Mouse (Mus musculus) bone marrow macrophage, adult 2 months (primary cell): ENCODE results near the gene Atox1. TPM values are rescaled to one million over a fixed set of nuclear protein-coding genes. Genes with fewer than 3 reads are reported as not detected.
"Not testable (repeated sequence)": the region's sequence is repeated elsewhere in the genome, so short reads cannot be mapped to it uniquely, and the experiment has no call there.

Experiments used
- H3K27ac ChIP-seq: 2 replicates; pipeline ENCODE4 v1.5.1; 2012; ENCODE audit warnings: low read depth, low read length; ENCODE audit not compliant: insufficient read depth
- H3K4me1 ChIP-seq: 2 replicates; pipeline ENCODE4 v1.6.1; 2012; ENCODE audit warnings: low read length; ENCODE audit not compliant: control insufficient read depth, insufficient read depth
- H3K4me3 ChIP-seq: 2 replicates; pipeline ENCODE4 v1.5.1; 2012; ENCODE audit warnings: mild to moderate bottlenecking, low read length, moderate library complexity; ENCODE audit not compliant: insufficient read depth
- CTCF ChIP-seq: IDR thresholded peaks from 2 replicates; pipeline ENCODE4 v1.5.1; 2012; ENCODE audit warnings: low read depth, mild to moderate bottlenecking, low read length, moderate library complexity
- POLR2A ChIP-seq: IDR thresholded peaks from 2 replicates; pipeline ENCODE4 v1.6.1; 2012; ENCODE audit warnings: mild to moderate bottlenecking, low read depth, low read length, borderline replicate concordance
- polyA plus RNA-seq: library from polyadenylated mRNA; stranded (reverse); fragments of >200 nt; gene quantifications from 2 replicates; pipeline ENCODE4 v1.2.4, GENCODE M21; 2012; ENCODE audit not compliant: missing spikeins, insufficient read depth, insufficient read length

The Atox1 gene
- polyA plus RNA-seq, 1 experiment = 363 TPM

DNA sequence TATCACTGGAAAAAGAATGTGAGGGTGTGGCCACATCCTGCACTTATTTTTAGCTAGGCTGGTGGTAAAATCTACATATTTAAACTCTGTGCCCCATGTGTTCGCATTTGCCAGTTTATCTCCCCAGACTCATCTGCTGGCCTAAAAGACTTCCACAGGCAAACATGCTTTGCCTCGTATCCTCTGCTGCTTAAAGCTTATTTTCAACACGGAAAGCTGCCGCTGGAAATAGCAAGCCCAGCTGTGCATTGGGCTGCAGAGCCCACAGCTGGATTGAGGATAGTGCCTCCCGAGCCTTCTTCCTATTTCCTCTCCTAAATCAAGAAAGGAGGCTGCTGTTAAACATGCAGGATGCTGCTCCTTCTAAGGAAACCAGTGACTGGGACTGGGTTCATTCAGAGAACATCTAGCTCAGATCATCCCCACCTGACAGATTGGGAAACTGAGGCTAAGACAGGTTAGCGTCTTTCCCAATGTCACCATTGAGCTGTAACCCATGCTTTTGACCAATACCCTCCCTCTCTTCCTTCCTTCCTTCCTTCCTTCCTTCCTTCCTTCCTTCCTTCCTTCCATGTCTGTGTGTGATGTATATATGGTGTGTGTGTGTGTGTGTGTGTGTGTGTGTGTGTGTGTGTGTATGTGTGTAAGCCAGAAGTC is 44.3 kb downstream of the Atox1 start:
- TF ChIP-seq POLR2A = no peak
- no peak for TF ChIP-seq CTCF
- no peak overlapping the region for H3K4me3 ChIP-seq
- H3K27ac ChIP-seq = no peak overlapping the region
- H3K4me1 ChIP-seq = no peaks in the 10 kb centered on the region

DNA sequence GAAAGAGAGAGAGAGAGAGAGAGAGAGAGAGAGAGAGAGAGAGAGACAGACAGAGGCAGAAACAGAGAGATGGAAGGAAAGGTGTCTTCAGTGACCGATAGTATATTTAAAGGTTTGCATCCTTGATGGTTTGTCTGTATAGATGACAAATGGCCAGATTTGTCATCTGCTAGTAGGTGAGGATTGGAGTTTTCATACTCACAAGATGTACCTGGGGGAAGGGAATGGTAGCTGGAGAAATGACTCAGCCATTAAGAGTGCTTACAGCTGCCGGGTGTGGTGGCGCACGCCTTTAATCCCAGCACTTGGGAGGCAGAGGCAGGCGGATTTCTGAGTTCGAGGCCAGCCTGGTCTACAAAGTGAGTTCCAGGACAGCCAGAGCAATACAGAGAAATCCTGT is 45.3 kb downstream of the Atox1 start:
- not testable (repeated sequence) for H3K27ac ChIP-seq, H3K4me3 ChIP-seq, H3K4me1 ChIP-seq

DNA sequence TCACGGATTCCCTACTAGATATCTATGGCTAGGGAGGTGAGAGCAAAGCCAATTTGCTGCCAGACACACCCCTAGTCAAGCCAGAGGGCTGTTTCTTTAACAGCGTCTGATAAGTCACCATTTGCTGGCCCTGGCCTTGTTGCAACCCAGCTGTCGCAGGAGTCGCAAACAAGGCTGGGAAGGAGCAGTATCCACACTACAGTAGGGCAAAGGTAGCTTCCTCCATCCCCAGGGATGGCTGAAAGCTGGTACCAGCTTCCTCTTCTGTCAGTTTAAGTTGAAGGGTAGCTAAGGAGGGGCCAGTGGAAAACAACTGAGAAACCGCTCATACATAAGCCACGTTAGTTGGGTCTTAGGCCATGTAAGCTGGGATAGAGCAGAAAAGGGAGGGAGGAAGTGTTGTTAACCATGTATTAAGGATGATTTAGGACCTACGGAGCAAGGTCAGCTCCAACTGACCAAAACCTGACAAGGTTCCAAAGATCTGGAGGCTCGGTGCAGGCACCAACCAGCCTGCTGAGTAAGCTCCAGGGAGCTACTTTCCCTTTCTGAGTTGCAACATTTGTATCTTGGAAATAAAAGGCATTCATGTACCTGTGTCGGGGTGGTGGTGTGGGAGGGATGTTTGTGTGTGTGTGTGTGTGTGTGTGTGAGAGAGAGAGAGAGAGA is 45.9 kb downstream of the Atox1 start:
- TF ChIP-seq CTCF (no peak), POLR2A (no peak)
- no peak overlapping the region for H3K27ac ChIP-seq

DNA sequence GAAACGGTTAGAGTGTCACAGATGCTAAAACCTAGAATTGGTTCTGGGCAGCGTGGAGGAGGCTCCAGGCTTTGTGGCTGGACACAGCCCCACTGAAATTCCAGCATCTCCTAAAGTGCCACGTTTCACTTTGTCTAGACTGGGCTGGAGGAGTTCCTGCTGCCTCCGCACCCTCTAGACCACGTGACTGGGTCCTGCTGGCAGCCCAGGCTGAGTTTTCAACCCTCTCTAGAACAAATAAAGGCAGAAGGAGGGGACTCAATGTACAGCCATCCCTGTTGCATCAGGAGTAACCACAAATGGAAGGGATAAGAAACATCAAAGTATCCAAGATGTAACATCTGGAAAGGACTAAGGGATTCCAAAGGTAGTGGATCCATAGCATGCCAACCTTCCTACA is 46.7 kb downstream of the Atox1 start:
- no peak for TF ChIP-seq POLR2A
- no peak for TF ChIP-seq CTCF
- H3K4me1 ChIP-seq = no peaks in the 10 kb centered on the region
- no peak overlapping the region for H3K4me3 ChIP-seq
- no peak overlapping the region for H3K27ac ChIP-seq

More for the DNA sequence above, 45.9 kb downstream of the Atox1 start:
- no peaks in the 10 kb centered on the region for H3K4me1 ChIP-seq
- H3K4me3 ChIP-seq = no peak overlapping the region

DNA sequence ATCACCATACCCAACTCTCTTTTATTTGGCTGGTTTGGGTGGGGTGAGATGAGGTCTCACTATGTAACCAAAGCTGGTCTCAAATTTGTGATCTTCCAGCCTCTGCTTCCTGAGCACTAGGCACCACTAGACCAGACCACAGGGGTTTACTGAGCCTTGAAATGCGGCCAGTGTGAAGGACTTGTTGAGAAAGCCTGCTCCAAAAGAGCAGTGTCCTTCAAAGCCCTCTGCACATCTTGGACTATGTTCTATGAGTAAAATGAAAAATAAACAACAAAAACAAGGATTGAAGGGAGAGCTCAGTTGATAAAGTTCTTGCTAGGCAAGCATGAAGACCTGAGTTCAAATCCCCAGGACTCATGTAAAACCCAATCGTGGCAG is 47.6 kb downstream of the Atox1 start:
- H3K4me3 ChIP-seq = no peak overlapping the region
- H3K4me1 ChIP-seq = no peaks in the 10 kb centered on the region
- no peak for TF ChIP-seq POLR2A
- no peak for TF ChIP-seq CTCF
- no peak overlapping the region for H3K27ac ChIP-seq

DNA sequence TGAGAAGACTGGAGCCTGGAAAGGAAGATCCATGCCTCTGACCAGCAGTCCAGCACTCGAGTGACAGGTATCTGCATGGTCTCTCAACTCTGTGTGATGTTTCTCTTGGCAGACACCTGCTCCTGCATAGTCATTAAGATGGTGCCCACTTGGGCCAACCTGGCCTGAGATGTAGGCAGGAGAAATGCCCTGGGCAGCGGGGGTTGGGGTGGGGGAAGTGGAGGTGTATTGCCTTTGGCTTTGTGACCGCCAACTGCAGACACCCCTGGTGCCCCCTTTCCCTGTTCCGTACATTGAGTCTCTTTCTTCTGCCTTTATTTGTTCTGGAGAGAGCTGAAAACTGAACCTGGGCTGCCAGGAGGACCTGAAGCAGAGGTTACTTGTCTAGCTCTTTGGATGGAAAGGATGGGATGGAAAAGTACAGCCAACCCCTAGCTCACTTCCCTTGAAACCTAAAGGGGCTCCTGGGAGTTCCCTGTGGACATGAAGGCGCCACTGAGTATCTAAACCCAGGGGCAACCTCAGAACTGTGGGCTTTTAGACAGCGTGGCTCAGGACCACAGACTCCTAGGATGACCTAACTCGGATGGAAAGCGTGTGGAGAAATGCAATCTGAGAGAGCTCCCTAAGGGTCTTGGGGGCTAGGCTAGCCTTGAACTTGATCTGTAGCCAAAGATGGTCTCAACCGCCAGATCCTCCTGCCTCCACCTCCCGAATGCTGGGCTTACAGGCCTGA is 48.2 kb downstream of the Atox1 start:
- Histone ChIP-seq H3K27ac (no peak overlapping the region), H3K4me1 (no peaks in the 10 kb centered on the region), H3K4me3 (no peak overlapping the region)
- TF ChIP-seq CTCF (no peak), POLR2A (no peak)

DNA sequence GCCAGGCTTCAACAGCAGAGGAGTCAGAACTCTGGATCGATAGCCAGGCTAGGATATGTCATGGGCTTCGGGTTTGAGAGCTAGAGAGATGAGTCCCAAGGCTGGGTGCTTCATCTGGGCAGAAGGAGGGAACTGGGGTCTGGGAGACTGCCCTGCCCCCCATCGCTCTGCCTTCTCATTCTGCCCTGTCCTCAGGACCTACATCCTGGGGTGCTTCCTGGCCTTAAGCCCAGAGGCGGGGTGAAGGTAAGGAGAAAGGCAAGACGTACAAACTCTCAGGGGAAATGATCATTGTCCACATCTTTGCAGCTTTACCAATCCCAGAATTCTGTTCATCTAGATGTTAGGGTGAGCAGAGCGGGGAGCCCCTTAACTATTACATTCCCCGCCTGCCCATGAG is 49.0 kb downstream of the Atox1 start:
- TF ChIP-seq CTCF (no peak), POLR2A (no peak)
- Histone ChIP-seq H3K4me3 (no peak overlapping the region), H3K27ac (no peak overlapping the region), H3K4me1 (no peaks in the 10 kb centered on the region)

DNA sequence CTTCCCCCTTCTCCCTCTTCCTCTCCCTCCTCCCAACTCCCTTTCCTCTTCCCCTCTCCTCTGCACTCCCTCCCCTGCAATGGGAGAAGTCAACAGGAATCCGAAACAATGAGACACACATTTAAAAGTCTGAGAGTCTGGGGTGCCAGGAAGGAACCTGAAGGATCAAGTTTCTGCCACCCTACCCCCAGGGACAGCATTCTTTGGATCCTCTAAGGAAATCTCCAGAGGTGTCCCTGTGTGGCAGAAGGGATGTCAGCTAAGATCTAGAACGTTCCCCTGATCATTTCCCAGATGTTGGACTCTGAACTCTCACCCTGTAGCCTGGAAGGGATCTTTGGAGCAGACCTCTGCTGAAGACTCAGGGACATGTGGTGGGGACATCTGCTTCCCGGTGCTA is 50.5 kb downstream of the Atox1 start:
- Histone ChIP-seq H3K4me3 (no peak overlapping the region), H3K27ac (no peak overlapping the region), H3K4me1 (no peaks in the 10 kb centered on the region)
- no peak for TF ChIP-seq POLR2A
- no peak for TF ChIP-seq CTCF

DNA sequence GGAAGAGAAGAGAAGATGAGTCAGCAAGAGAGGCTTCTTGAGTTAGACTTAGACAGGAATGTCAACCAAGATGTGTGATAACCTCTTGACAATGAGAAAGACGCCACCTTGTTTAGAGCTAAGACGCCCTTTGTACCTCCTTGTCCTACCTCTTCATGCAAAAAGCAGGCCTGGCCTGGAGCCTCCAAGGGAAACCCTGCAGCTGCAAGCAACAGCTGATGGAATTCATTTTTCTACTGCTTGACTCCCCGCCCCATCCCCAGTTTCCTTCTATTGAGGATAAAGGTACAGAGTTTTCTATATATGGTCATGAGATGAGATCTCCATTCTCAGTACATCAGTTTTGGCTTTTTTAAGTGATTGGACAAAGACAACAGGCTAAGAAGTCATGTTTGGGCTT is 51.0 kb downstream of the Atox1 start:
- TF ChIP-seq POLR2A (no peak), CTCF (no peak)
- no peak overlapping the region for H3K4me3 ChIP-seq
- H3K4me1 ChIP-seq = 0 out of 2 replicates have a peak, but pooled peaks cover 2% of the 10 kb centered on the region
- no peak overlapping the region for H3K27ac ChIP-seq

DNA sequence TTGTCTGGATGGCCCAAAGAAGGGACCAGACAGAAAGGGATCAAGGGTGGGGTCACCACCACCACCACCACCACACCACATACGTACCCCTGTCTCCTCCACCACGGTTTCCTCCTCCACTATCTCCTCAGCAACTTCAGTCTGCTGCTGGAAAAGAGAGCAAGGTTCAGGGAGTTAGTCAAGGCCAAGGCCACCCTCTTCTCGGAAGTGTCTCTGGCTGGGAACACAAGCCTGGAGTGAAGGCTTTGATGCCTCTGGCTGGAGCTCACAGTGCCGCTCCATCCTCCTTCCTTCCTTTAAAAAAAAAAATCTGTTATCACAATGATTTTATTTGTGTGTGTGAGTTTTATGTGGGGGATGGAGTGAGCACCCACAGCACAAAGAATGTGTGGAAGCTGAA is 53.9 kb downstream of the Atox1 start:
- Histone ChIP-seq H3K4me3 (no peak overlapping the region), H3K4me1 (0 out of 2 replicates have a peak, but pooled peaks cover 2% of the 10 kb centered on the region), H3K27ac (no peak overlapping the region)
- TF ChIP-seq CTCF = no peak
- TF ChIP-seq POLR2A = no peak
